Comparison of ENCODE assay signal across 26 mouse cellular contexts in the genomic region with DNA sequence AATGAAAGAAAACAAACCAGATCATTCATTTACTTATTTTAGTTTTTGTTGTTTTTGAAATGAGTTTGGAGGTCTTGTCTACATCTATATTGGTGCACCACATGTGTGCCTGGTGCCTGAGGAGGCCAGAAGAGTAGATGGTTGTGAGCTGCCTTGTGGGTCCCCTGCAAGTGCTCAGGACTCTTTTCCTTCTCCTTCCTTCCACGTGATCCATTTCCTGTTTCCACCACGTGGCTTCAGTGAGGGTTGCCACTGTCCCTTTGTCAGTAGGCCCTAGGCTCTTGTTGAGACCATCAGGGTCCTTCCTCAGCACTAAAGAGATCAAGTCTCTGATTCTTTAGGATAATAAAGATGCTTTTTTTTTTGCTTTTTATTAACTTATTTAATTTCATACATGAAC. TPM values are rescaled to one million over a fixed set of nuclear protein-coding genes. Genes with fewer than 3 reads are reported as not detected.
A peak's percentile ranks its signal among the peaks of the same experiment; 100 is the strongest.
DNase-seq lines count a peak whose midpoint lies in the region; TF ChIP-seq lines count a peak whose summit lies in the region.
"Had no signal": no experiment of that assay in that cellular context is flagged by ENCODE, and none has a peak within 500 bp of the region (broad histone marks: within the 10 kb centered on the region; RNA-seq: fewer than 3 reads in every experiment).

No protein-coding gene starts in this region.

- TF ChIP-seq CTCF in CH12.LX (conservative IDR thresholded peaks at IDR 0.05 in 1 of 2, IDR thresholded peaks at IDR 0.05 in 1 of 2; ENCODE audit: low read depth in 2 of 2, low read length in 2 of 2) (no peak), MEL (IDR thresholded peaks at IDR 0.05 in 2 of 3, conservative IDR thresholded peaks at IDR 0.05 in 1 of 3; ENCODE audit: control insufficient read depth in 1 of 3, insufficient read depth in 1 of 3, low read depth in 2 of 3, low read length in 3 of 3, poor library complexity in 1 of 3, severe bottlenecking in 1 of 3) (no peak)

- intact Hi-C loops in heart, postnatal 36 days (cut with DNase I): no loop called here

- H3K27me3 ChIP-seq in CH12.LX (replicated peaks) (no peaks in the 10 kb centered on the region), MEL (ENCODE audit: control insufficient read depth in 1 of 2, insufficient read depth in 2 of 2, low read length in 2 of 2) (peaks cover 0 to 2% of the 10 kb centered on the region in 2 experiments; a peak in 1 of 4 replicates)

- dilution Hi-C loops in CH12.LX (cut with MboI; ENCODE audit: extremely low pct_ligation_motif_present, extremely low pct_unique_long_range_greater_than_20kb, low sequenced_read_pairs): no loop called here

- H3K4me2 ChIP-seq in CH12.LX (ENCODE audit: insufficient read depth, low read depth, poor library complexity, severe bottlenecking): no peak overlapping the region

- H3K27ac ChIP-seq in CH12.LX (ENCODE audit: insufficient read depth, low read depth): no peak overlapping the region
- H3K27ac ChIP-seq in MEL (ENCODE audit: control insufficient read depth, low read depth, low read length): no peak overlapping the region

- DNase-seq in heart, adult 11 months: peak; percentile 66
- no peak for DNase-seq in heart, postnatal 36 days
- DNase-seq in thymus, postnatal 4 days: peak; percentile 7
- no peak for DNase-seq in thymus, postnatal 25 days
- DNase-seq in CH12.LX (ENCODE audit: extremely low read depth) (peak; percentile 19), MEL (ENCODE audit: low read depth, low spot score) (no peak)
- DNase-seq in spleen, postnatal 14 days (ENCODE audit: low spot score in 2 of 2): no peak
- no peak for DNase-seq in spleen, adult 18-20 months
- DNase-seq: adrenal gland, adult 2 months; adrenal gland, adult 8-10 months; adrenal gland, postnatal 10 days; adrenal gland, postnatal 14 days; adrenal gland, postnatal 25 days; adrenal gland, postnatal 36 days; B cell, adult 2 months; cerebellum, adult 11 months; cerebellum, adult 11-12 months; cerebellum, adult 18-20 months; cerebellum, adult 2 months had no signal

- TF ChIP-seq RAD21 in CH12.LX (IDR thresholded peaks at IDR 0.05; ENCODE audit: low read depth, low read length) (no peak), MEL (IDR thresholded peaks at IDR 0.05; ENCODE audit: low read depth, low read length) (no peak)

- H3K36me3 ChIP-seq in CH12.LX (replicated peaks in 1 of 2; ENCODE audit: control insufficient read depth in 1 of 2, insufficient read depth in 1 of 2, low read length in 1 of 2) (no peaks in the 10 kb centered on the region), MEL (ENCODE audit: control insufficient read depth in 1 of 2, insufficient read depth in 2 of 2, low read length in 2 of 2) (peaks cover 0 to 14% of the 10 kb centered on the region in 2 experiments; a peak in 2 of 4 replicates)
- H3K36me3 ChIP-seq: G1E had no signal

- TF ChIP-seq EP300 in CH12.LX (IDR thresholded peaks at IDR 0.05; ENCODE audit: low read length) (no peak), MEL (IDR thresholded peaks at IDR 0.05; ENCODE audit: low read depth in 1 of 2, low read length in 2 of 2) (no peak)

- in situ Hi-C loops in CH12.LX (cut with MboI; ENCODE audit: low pct_ligation_motif_present, low pct_unique_long_range_greater_than_20kb, low sequenced_read_pairs): loop anchor here (25.0 kb wide), 1 partner anchor 328 kb away; the partner anchor contains the start of gene Hbq1a

- no peaks in the 10 kb centered on the region for H3K79me2 ChIP-seq in CH12.LX (replicated peaks; ENCODE audit: control insufficient read depth, extremely low read depth, insufficient read depth, poor library complexity, severe bottlenecking)
- H3K79me2 ChIP-seq in MEL (ENCODE audit: control insufficient read depth, insufficient read depth, low read length, poor library complexity): no peaks in the 10 kb centered on the region; the same call in 1 of the 2 replicates

- H3K4me3 ChIP-seq in CH12.LX (replicated peaks in 1 of 3; ENCODE audit: low read depth in 2 of 3, low read length in 2 of 3, poor library complexity in 1 of 3): no peak overlapping the region
- no peak overlapping the region for H3K4me3 ChIP-seq in MEL (ENCODE audit: control insufficient read depth in 1 of 2, insufficient read depth in 1 of 2, low read depth in 2 of 2, low read length in 2 of 2)

- no peaks in the 10 kb centered on the region for H3K9me3 ChIP-seq in CH12.LX (replicated peaks; ENCODE audit: low read length)
- H3K9me3 ChIP-seq in MEL (replicated peaks; ENCODE audit: insufficient read depth, low read length): no peaks in the 10 kb centered on the region
- H3K9me3 ChIP-seq: G1E had no signal

- peaks cover 2 to 35% of the 10 kb centered on the region in 2 experiments; a peak in 2 of 4 replicates for H3K4me1 ChIP-seq in CH12.LX (ENCODE audit: control insufficient read depth in 1 of 2, insufficient read depth in 2 of 2)
- peaks cover 5 to 10% of the 10 kb centered on the region in 2 experiments; a peak in 2 of 4 replicates for H3K4me1 ChIP-seq in MEL (ENCODE audit: control insufficient read depth in 1 of 2, insufficient read depth in 2 of 2, low read length in 2 of 2)

- H3K9ac ChIP-seq in CH12.LX (ENCODE audit: insufficient read depth, low read depth) (no peak overlapping the region), MEL (ENCODE audit: control insufficient read depth, low read depth, low read length, poor library complexity, severe bottlenecking) (no peak overlapping the region)

- no peak for TF ChIP-seq POLR2A in CH12.LX (IDR thresholded peaks at IDR 0.05; ENCODE audit: low read depth, low read length)
- TF ChIP-seq POLR2A in MEL (IDR thresholded peaks at IDR 0.05; ENCODE audit: control insufficient read depth in 1 of 2, insufficient read depth in 1 of 2, low read depth in 1 of 2, low read length in 2 of 2, poor library complexity in 1 of 2): no peak

TF ChIP-seq in CH12.LX, 34 proteins besides CTCF, POLR2A, EP300 and RAD21:
- TF ChIP-seq USF1 (IDR thresholded peaks at IDR 0.05; ENCODE audit: low read depth, low read length) (peak; percentile 54), MAX (IDR thresholded peaks at IDR 0.05; ENCODE audit: low read length) (peak; percentile 84), ELF1 (IDR thresholded peaks at IDR 0.05; ENCODE audit: low read depth, low read length) (0 out of 2 replicates have a peak, but pooled peaks have one; percentile 15), MYC (IDR thresholded peaks at IDR 0.05; ENCODE audit: low read depth, low read length) (peak; percentile 72; the same call in 1 of the 2 replicates), ZC3H11A (IDR thresholded peaks at IDR 0.05; ENCODE audit: low read depth, low read length) (no peak), USF2 (conservative IDR thresholded peaks at IDR 0.05; ENCODE audit: low read depth, low read length) (peak; percentile 47; the same call in 1 of the 2 replicates), RCOR1 (conservative IDR thresholded peaks at IDR 0.05; ENCODE audit: low read depth, low read length) (no peak)
TF ChIP-seq in CH12.LX: peak in this region for 5.

TF ChIP-seq in MEL, 35 proteins besides CTCF, POLR2A, EP300 and RAD21:
- no peak for TF ChIP-seq UBTF (IDR thresholded peaks at IDR 0.05; ENCODE audit: borderline replicate concordance, insufficient read depth, low read depth, low read length)
- TF ChIP-seq GABPA (IDR thresholded peaks at IDR 0.05; ENCODE audit: low read depth, low read length): no peak
- TF ChIP-seq MAX (IDR thresholded peaks at IDR 0.05; ENCODE audit: low read length): peak; percentile 36; the same call in 1 of the 2 replicates
- TF ChIP-seq ZMIZ1 (IDR thresholded peaks at IDR 0.05; ENCODE audit: low read depth, low read length): no peak
- TF ChIP-seq NELFE (IDR thresholded peaks at IDR 0.05; ENCODE audit: low read depth, low read length): no peak
- no peak for TF ChIP-seq USF2 (IDR thresholded peaks at IDR 0.05; ENCODE audit: borderline replicate concordance in 1 of 2, insufficient read depth in 1 of 2, low read depth in 1 of 2, low read length in 2 of 2)

RNA-seq across cellular contexts. Expression of gene Nsg2, which starts 15.5 kb away (rescaled TPM):
- total RNA-seq in heart, postnatal 36 days (2021): 1 to 10 TPM in 1 of 2 experiments, under 1 TPM in 1; 0.68 to 1.1 TPM
- 1.4 and 2.8 TPM in 2 replicates for total RNA-seq in CH12.LX (2012; rRNA removed)
- total RNA-seq in CH12.LX (2014; rRNA removed): 7.3 and 7.5 TPM in 2 replicates
- polyA plus RNA-seq in CH12.LX (2012; ENCODE audit: insufficient read length, low read depth): 7.4 and 7.6 TPM in 2 replicates
- total RNA-seq in MEL (2012; rRNA removed): not detected in 2 replicates
- not detected for polyA plus RNA-seq in MEL (2012; ENCODE audit: insufficient read depth in 1 of 2, insufficient read length in 2 of 2, low read depth in 1 of 2, low replicate concordance in 2 of 2, missing spikeins in 1 of 2)
- polyA plus RNA-seq: C2C12, G1E, Patski had no signal

RNA-seq across cellular contexts. Expression of gene 4930524B15Rik, which starts 19.4 kb away (rescaled TPM):
- total RNA-seq in heart, postnatal 36 days (2021): not detected
- not detected in 2 replicates for total RNA-seq in CH12.LX (2012; rRNA removed)
- total RNA-seq in CH12.LX (2014; rRNA removed): not detected in 2 replicates
- polyA plus RNA-seq in CH12.LX (2012; ENCODE audit: insufficient read length, low read depth): not detected in 2 replicates
- total RNA-seq in MEL (2012; rRNA removed): not detected in 2 replicates
- under 1 TPM in 1 of 2 experiments, not detected in 1; 0.03 TPM for polyA plus RNA-seq in MEL (2012; ENCODE audit: insufficient read depth in 1 of 2, insufficient read length in 2 of 2, low read depth in 1 of 2, low replicate concordance in 2 of 2, missing spikeins in 1 of 2)
- total RNA-seq: adrenal gland, adult 18-20 months; adrenal gland, adult 2 months; adrenal gland, adult 8-10 months; adrenal gland, postnatal 10 days; adrenal gland, postnatal 14 days; adrenal gland, postnatal 25 days; adrenal gland, postnatal 36 days; adrenal gland, postnatal 4 days; G1E had no signal
- polyA plus RNA-seq: activated CD4-positive, CD25-positive, alpha-beta regulatory T cell, adult 4 months; adrenal gland, adult 2 months; C2C12; CD4-positive, CD25-positive, alpha-beta regulatory T cell, adult 4 months; G1E; Patski had no signal

Comparison
In these comparisons a context has a peak if more than half of its experiments do, and no peak if none do; other contexts are left out.
1. DNase-seq: peak in heart, adult 11 months (single experiment), thymus, postnatal 4 days (single experiment) and CH12.LX (single experiment); none in heart, postnatal 36 days (0 of 2), thymus, postnatal 25 days (single experiment), MEL (single experiment), spleen, postnatal 14 days (0 of 2) and spleen, adult 18-20 months (0 of 2).